Mouse (Mus musculus): ENCODE data around the gene St6galnac3.

The St6galnac3 gene

DNA sequence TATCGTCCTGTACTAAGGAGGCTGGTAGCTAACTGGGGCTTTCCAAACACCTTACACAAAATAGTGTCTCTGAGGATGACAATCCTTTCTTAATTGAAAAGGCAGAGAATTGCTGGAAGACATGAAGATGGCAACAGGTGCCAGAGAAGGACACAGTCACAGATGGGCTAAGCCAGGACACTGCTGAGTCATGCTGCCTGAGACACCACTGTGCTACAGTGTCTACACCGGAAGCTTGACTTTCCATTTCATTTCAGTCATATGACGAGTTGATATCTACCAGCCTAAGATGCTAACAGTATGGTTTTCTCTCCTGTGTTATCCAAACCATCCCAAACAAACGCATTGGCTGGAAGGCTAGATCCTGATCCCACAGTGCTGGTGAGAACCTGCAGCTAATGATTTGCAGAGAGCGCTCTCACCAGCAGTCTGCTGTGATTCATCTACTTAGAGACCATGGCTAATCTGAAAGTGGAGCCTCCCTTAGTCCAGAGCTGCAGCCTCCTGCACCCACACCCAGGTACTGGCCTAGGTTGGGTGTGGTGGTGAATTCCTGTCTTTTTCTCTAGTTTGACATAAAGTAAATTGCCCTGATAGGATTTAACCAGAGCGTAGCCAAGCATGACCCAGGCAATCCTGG lies 433.4 kb downstream of the St6galnac3 start:
- DNase-seq (ENCODE audit: low read depth, low spot score), result no peak

DNA sequence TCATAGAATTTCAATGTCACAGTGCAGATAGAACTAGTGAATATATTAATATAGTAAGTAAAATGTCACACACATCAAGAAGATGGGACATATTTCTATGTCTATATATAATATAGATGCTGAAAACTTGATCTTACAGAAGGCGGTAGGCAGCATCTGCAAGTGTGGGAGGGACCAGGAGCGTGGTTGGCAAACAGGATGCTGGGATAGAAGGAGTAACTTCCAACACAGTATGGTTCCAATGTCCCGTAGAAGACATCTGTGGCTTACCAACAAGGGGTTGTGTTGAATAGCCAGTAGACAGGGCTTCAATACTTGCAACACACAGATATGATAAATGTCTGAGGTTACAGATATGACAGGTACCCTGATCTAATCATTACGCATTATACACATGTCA lies 435.0 kb downstream of the St6galnac3 start:
- no peak for DNase-seq (ENCODE audit: low read depth, low spot score)

DNA sequence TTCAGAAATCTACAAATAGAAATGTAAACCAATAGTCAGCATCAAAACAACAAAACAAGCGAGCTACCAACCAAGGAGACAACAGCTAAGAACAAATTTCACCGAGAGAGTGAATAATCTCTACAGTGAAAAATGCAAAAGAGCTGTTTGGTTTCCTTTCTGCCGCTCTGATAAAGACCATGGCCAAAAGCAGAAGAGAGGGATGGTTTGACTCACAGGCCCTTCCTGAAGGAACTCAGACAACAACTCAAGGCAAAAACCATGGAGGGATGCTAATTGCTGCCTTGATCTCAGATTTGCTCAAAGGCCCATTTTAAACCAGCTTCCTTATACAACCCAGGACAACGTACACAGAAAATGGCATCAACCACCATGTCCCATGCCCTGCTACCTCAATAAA lies 437.4 kb downstream of the St6galnac3 start:
- no peak for DNase-seq (ENCODE audit: low read depth, low spot score)

DNA sequence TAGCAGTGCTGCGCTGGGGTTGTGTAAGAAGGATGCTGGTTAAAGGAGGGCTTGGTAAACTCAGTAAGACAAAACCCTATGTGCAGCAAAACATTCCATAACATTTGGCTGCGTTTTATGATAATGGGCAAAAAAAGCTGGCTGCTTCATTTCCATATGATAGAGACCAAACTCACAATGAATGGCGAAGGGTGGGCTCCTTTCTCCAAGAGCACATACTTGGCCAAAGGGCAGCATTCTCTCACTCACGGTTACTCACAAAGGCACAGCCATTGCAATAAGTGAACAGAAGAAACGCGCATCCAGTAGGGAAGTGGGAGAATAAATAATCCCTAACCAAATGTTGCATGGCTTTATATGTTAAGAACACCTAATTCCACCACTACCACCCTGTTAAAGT lies 437.9 kb downstream of the St6galnac3 start:
- DNase-seq (ENCODE audit: low read depth, low spot score), result no peak

DNA sequence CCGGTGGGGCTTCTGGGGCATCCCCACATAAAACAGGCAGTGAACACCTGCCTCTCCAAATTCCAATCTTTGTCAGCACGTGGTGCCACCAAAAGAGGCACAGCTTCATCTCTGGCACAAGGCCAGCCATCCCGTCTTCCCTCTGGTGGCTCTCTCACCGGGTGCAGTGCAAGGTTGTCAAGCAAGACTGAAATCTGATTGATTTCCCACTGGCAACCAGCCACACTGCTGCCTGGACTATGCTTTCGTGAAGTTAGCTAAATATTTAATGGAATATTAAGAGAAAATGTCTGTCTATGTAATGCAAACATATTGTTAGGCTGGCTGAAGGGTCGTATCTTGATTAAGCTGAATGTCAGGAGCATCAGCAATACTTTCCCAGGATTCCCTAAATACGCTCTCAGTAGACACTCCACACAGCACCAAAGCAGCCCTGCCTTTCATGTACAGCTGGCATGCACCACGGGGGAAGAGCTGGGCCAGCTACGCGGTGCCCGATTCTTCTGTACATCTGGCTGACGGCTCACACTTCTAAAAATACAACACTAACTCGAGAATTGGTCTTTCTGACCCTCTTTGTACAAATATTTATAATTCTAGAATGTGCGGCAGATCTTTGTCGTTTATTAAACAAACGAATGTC lies 442.7 kb downstream of the St6galnac3 start:
- no peak for DNase-seq (ENCODE audit: low read depth, low spot score)

DNA sequence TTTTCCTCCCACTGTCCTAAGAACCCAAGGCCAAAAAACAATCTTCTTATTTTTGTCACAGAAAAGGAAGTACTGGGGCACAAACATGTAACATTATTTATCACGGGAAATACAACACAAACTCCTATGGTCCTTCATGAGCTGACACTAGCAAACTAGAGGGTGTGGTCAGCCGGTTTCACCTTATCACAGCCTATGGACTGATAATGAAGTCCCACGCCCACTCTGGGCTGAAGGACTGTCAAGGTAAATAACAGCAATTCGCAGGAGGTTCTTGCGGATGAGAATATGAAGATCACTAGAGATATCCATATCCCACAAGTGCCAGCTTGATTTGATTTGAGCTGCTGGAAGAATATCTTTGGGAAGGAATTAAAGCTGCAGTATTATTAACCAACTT lies 446.7 kb downstream of the St6galnac3 start:
- DNase-seq (ENCODE audit: low read depth, low spot score), result no peak

DNA sequence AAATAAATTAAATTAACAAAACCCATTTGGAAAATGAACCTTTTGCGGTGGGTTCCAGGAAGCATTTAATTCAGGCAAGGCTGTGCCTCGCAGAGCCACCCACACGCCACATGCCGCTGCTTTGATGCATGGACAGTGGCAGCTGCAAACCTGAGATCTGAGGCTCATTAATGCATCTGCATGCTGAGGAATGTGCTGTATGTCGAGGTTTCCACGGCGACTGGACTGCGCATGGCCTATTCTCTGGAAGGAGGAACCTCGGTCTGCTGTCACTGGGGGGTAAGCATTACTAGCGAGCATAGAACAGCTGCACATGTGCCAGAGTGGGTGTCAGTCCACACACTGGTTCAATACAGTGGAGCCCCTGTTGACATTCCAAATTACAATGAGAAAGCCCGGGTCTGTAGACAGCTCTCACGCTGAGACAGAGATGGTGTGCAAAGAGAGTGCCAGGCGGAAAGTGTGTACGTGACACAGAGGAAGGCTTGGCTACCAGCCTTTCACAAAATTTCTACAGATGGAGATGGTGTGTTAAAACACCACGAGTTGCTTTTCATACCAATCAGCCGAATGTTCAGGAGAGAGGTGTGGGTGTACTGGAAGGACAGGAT lies 447.5 kb downstream of the St6galnac3 start:
- no peak for DNase-seq (ENCODE audit: low read depth, low spot score)

DNA sequence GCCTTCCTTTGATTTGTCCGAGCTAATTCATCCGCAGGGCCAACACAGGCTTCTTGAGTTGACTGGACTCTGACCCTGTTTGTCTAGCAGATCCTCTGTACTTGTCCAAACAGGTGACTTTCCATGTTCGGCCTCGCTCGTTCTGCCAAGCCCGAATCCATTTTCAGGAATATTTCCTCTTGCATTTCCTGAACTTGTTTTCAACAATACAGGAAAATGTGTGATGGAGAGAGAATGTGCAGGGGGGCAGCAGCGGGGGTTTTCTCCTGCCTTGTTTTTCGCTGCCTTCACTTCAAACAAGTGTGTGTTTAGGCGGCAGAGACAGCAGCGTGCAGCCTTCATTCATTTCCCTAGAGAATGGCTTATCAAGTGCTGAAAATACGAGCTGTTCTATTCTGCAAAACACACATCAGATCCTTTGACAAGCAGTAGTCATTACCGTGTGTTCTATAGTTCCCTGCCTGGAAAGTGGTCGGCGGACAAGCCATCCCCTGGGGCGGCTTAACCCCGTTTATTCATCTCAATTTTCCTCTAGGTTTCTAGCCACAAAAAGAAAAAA lies 448.1 kb downstream of the St6galnac3 start:
- DNase-seq (ENCODE audit: low read depth, low spot score), result no peak

DNA sequence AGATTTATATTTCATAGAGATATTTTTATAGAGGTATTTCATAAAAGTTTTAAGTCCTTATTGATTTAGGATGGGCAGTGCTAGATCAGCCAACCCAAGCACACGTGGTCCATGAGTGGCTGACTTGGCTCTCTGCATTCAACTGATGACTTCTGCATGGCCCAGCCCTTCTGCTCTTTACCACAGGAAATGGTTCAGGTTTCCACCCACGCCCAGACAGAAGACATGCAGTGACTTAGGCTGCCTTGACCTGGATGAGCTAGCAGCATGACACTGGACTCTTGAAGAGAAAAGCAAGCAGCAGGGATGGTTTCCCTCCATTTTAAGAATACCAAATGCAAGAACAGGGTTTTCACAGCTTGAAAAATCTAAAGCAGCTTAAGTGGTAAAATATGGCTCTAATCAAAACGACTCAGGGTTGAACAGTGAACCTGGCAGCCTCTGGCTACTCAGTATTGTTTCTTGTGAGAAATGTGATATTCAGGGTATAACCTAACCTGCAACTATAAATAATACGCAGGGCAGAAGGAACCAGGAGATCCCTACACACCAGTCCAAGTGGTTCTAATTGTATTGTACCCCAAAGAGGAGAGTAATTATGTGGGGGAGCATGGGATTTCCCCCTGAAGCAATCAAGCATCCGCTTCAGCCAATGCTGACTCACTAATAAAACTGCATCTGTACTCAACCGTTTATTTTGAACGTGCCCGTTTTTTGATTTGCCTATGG lies 448.7 kb downstream of the St6galnac3 start:
- DNase-seq (ENCODE audit: low read depth, low spot score), result no peak

DNA sequence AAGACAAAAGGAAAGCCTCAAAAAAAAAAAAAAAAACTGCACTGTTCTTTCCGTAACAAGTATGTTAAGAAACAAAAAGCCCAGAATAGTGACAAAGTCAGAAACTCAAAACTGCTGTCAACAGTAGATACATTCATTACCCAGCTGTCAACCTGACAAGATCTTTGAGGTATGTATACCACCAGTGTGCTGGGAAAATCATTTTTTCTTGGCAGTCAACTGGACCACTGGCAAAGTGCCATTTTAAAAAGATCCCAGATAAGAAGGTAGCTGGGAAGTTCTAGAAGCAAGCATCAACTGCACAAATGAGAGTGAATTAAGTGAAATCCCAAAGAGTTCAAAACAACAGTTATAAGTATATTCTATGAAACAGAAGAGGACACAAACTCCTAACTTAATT lies 452.7 kb downstream of the St6galnac3 start:
- no peak for DNase-seq (ENCODE audit: low read depth, low spot score)

DNA sequence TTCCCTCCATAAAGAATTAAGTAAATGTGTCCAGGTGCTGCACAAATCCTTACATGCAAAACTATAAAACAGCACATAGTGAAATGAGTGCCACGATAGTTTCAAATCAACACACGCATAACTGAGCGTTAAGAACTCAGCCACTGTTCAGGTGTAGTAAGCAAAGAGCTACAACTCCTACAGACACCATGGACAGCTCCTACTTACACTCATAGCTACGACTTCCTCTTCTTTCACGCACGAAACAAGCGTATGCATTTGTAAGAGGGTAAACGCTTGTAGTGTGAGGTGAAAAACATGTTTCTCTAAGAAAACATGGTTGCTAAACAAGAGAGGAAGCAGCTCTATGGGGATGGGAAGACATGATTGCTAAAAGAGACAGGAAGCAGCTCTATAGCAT lies 457.6 kb downstream of the St6galnac3 start:
- DNase-seq (ENCODE audit: low read depth, low spot score), result no peak

DNA sequence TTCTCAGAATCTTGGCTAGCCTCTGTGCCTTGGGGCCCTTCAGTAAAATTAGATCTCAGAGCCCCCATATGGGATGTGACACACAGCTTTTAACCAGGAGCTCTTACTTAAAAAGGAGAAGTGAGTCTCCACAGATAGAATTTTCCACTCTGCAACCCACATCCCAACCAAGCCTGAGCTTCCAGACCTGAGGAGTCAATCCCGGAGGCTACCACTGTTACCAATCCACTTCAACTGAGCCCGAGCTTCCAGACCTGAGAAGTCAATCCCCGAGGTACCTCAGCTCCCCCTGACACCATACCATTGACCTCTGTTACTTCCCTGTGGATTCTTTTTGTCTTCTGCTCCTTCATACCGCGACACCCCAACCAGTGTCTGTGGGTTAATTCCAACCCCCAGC lies 463.0 kb downstream of the St6galnac3 start:
- no peak for DNase-seq (ENCODE audit: low read depth, low spot score)

DNA sequence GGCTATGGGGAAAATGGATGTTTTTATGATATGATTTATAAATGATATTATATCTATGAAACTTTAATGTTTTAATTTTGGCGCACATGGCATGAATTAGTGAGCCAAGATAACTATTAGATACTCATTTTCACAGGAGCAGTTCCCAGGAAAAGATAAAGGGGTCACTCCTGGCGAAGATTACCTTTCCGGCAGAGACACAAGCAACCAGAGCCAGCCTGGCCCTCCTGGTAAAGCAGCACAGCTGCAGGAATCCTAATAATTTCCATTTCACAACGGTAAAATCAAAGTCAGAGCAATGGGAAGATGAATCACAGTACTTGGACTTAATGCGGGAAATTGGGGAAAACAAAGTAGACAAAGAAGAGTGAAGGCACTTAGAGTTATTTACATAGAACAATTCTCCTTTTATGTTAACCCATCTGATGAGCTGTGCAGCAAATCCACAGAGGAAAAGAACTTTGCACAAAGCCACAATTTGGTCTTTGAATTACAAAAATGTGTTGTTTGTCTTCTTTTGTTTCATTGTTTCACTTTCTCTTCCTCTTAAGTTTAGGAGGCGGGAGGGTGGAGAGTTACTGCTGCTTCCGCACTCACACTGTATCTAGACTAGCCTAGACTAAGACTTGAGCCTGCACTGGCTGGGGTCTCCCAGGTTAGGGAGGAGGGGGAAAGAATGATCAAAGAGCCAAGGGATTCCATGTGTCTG lies 464.6 kb downstream of the St6galnac3 start:
- DNase-seq (ENCODE audit: low read depth, low spot score), result no peak

DNA sequence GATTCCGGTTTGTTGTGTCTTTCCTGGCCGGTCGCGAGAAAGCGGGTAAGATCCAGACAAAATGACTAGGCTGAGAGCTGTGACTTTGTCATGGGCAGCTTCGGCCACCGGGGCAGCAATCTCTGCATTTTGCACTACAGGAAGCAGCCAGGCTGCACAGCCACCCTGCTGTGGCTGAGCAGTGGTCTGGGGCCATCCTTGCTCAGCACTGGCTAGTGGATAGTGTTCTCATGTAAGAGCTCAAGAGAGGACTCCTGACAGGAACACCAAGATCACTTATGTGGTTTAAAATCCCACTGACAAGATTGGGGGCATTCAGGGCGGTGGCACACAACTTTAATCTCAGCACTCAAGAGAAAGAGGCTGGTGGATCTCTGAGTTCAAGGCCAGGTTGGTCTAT lies 469.1 kb downstream of the St6galnac3 start:
- DNase-seq (ENCODE audit: low read depth, low spot score), result no peak

DNA sequence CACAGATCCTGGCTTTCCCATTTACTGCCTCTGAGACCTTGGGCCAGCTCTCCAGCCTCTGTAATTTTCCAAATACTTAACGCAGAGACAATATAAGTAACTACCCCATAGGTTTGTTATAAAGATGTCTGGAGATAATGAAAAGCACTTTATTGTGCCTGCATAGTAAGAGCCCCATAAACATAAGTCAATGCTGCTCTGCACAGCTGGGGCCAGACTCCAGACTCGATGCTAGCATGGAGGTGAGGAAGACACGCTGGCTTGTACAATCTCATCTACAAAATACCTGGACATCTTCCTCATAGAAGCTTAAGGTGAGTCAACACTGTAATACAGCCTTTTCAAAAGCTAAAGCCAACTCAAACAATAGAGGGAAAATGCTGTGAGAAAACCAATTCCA lies 473.3 kb downstream of the St6galnac3 start:
- DNase-seq (ENCODE audit: low read depth, low spot score), result no peak

DNA sequence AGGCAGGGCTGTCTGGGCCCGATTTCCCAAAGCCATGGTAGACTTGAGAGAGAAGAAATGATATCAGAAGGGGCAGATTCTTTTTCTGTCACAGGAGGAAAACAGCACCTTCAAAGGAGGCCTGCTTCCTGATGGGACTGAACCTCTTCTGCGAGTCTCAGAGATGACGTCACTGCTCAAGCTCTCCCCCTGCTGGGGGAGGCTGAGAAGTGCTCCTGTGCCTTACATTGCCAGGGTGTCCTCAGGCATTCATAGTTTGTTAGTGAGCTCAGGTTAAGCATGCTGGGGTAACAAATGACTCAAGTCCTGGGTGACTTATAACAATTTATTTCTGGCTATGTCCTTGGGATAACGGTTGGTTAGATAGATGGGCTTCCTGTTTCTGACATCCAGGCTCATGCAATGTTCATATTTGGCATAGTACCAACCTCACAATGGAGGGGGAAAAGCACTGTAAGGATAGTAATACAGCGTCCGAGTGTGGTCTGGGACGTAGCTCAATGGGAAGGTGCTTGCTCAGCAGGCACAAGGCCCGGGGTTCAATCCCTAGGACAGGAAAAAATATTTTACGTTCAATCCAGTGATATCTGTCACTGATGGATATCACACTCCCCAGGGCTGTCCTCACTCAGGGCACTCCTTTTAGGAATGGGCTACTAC lies 474.2 kb downstream of the St6galnac3 start:
- DNase-seq (ENCODE audit: low read depth, low spot score), result peak; percentile 75

DNA sequence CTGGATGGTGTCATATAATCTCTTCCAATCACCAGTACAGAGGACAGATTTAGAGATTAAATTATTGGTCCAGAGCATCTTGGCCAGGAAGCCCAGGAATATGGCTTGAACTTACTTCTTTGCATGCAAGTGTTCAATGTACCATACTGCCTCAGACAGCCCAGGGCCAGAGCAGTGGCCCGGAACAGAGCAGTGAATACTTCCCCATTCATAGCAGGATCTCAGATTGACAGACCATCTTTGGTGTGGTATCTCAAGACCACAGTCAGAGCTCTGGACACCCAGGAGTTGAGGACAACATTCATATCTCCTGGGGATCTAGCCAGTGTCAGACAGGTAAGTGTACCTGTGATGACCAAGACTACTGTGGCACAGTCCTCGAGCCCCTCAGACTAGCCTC lies 476.1 kb downstream of the St6galnac3 start:
- no peak for DNase-seq (ENCODE audit: low read depth, low spot score)

DNA sequence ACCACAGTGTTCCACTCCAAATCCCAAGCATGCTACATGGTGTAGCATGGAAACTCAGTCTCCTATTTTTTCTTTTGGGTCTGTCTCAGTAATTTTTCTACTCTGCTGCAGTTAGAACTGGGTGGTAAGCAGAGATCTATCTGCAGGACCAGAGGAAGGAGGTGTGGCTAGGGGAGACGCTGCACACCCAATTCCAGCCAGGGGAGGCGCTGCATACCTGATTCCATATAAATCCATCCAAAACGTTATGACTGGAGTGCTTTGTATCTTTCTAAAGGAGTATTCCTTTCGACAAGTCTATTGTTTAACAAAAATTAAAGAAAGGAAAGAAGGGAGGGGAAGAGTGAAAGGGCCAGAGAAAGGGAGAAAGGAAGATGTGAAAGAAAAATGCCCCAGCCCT lies 476.9 kb downstream of the St6galnac3 start:
- no peak for DNase-seq (ENCODE audit: low read depth, low spot score)

DNA sequence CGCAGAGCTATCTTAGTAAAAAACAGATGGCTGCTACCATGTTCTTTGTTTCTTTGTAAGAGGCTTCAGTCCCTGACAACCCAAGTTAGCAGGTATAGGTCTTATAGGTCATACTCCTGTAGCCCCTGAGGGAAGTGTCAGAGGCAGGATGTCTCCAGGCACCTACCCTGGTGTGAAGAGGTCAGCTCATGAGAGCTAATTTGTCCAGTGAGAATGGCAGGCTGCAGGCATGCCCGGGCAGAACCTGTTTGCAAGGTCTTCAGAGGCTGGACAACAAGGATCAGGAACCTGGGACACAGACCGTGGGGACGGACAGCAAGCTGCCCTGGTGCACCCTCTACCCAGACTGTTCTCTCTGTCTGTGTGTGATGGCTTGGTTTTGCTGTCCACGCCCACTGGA lies 482.4 kb downstream of the St6galnac3 start:
- no peak for DNase-seq (ENCODE audit: low read depth, low spot score)

DNA sequence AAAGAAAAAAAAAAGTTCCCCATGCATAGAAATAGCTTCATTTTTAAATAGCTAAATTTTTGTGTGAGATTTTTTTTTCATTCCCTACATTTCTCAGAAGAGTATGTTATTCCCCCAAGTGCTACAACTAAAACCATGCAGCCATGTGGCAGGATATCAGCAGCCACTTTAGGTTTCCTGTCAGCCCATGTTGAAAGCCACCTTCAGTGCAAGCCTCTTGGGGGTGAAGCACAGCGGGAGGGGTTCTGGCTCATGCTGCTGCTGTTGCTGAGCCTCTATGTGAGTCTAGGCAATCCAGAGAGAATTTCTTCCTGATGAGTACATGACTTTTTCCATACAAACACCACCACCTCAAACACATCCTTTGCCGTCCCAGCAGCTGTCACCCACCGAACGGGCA lies 483.8 kb downstream of the St6galnac3 start:
- DNase-seq (ENCODE audit: low read depth, low spot score), result no peak

DNA sequence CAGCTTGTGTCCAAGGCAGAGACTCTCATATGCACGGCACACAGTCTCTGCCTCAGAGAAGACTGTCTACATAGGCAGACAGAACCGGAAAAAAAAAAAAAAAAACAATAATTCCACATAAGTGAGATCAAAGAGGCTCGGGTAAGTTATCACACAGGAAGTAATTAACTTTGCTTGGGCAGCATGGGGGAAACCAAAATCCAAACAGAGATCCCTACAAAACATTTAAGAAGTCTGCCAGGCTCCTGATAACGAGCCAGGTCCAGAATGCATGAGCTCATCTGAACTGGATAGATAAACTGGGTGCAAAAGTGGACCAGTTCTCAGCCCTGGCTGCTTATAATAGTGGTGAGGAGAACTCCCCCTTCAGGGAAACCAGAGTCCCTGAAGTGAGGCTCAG lies 484.6 kb downstream of the St6galnac3 start:
- DNase-seq (ENCODE audit: low read depth, low spot score), result no peak

All from WW6 (cell line).